Mouse (Mus musculus) embryonic fibroblast, embryonic 13.5 days (primary cell): ENCODE measurements around the gene Tcea3.

Experiments used
- CTCF ChIP-seq: IDR thresholded peaks from 2 replicates; pipeline ENCODE4 v1.5.1; 2011; ENCODE audit warnings: mild to moderate bottlenecking, control low read depth, low read length, moderate library complexity, borderline replicate concordance; ENCODE audit not compliant: insufficient read depth
- POLR2A ChIP-seq: IDR thresholded peaks from 2 replicates; pipeline ENCODE4 v1.6.1; 2011; ENCODE audit warnings: low read depth, mild to moderate bottlenecking, control low read depth, low read length, moderate library complexity

- no peak for TF ChIP-seq CTCF
- TF ChIP-seq POLR2A, result no peak; the same call in 1 of the 2 replicates
Observed at GRCm38 (mm10) chr4:136249780-136250179, 2.3 kb downstream of the Tcea3 start.
